Mouse (Mus musculus) c-Kit-negative CD71-positive TER-119-positive erythroid progenitor cells, embryonic 14.5 days (primary cell): ENCODE results near the gene Gprin1.

ENCODE experiments used
- DNase-seq: peaks from one replicate; pipeline ENCODE4 v3.0.0-alpha.2; 2013; ENCODE audit warnings: low read depth, low spot score

Gprin1 gene

DNA sequence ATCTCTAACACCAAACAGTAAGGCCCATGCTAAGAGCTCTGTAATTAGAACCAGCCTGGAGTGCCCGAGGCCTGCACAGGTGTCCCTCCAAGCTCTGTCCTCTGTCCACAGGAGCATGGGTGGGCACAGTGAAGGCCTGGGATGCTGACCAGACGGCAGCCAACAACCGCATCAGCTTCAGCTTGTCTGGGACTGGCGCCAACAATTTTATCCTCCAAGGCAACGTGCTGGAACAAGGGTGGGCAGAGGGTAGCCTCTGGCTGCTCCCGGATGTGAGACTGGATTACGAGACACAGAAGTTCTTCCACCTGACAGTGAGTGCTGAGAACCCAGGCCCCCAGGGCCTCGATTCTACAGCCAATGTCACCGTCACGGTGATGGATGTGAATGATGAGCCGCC is 23.5 kb downstream of the Gprin1 start:
- no peak for DNase-seq

DNA sequence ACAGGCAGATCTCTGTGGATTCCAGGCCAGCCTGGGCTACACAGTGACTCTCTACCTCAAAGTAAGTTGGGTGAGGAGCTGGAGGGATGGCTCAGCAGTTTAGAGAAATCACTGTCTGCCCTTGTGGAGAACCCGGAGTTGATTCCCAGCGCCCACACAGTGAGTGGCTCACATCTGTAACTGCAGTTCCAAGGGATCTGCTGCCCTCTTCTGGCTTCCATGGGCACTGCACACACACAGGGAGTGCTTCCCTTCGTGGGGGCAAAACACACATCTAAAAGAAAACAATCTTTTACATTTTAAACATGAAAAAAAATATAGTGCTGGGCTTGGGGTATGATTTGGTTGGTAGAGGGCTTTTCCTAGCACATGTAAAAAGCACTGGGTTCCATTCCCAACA is 26.5 kb downstream of the Gprin1 start:
- no peak for DNase-seq

DNA sequence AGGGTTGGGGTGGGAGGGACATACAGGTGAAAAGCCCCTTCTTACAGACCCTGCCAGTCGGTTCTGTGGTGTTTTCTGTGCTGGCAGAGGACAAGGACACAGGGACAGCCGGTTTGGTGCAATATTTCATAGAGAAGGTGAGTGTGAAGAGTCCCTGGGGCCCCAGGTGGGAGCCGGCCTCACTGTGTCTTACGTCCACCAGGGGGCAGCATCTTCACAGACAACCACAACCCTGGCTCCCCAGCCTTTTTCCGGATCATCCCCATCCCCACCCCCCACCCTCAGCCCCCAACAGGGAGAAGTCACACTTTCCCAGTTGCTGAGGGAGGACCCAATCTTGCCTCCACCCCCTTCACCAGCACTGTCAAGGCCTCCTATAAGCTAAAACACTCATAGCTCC is 32.8 kb downstream of the Gprin1 start:
- peak; percentile 15 for DNase-seq

DNA sequence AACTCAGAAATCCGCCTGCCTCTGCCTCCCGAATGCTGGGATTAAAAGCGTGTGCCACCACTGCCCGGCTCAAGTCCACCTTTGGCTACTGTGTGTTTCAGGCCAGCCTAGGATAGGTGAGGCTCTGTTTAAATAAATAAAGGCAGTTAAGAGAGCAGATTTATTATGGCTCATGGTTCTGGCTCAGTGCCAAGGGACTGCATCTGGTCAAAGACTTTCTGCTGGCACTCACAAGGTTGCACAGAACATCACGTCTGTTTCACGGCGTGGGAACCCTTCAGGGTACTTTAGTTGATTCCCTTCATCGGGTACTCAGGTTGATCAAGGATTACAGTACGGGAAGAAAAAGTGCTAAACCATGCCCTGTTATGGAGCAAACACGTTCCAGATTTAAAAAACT is 34.7 kb downstream of the Gprin1 start:
- DNase-seq, result no peak

DNA sequence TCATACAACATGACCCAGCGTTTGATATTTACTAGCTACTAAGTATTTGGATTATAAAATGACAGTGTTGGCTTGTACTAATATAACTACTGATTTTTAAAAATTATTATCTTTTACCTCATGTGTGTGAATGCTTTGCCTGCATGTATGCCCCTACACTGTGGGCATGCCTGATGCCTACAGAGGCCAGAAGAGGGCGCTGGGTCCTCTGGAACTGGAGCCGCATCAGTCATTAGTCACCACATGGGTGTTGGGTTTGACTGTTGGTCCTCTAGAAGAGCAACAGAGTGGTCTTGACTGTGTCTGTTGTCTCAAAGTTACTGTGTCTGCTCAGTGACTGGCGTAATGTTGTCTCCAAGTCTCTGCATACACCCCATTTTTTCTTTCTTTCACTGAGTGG is 35.3 kb downstream of the Gprin1 start:
- DNase-seq, result no peak

DNA sequence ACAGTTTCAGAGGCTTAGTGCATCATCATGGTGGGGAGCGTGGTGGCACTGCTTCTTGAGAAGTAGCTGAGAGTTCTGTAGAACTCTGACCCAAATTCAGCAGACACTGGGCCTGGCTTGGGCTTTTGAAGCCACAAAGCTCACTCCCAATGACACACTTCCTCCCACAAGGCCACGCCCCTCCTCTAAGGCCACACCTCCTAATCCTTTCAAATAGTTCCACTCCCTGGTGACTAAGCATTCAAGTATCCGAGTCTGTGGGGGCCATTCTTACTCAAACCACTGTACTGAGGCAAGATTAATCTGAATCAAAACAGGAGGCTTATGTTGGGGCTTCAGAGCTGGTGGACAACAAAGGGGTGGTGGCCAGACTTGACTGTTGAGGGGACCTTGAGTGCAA is 38.8 kb downstream of the Gprin1 start:
- no peak for DNase-seq

DNA sequence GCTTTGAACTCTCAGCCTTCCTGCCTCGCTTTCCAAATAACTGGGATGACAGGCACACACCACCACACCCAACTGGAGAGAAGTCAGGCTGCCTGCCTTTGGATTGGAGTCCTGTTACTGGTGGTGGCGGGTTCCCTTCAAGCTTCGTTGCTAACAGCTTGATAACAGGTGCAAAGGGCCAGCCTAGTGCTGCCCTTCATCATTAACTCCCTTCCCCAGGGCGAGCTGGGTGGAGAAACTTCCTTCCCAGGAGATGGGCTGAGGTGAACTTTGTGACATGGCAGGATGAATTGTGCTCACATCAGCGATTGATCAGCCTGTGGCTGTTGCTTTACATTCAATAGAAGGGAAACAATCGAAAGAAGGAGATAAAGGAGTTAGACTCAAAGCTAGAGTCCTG is 44.8 kb downstream of the Gprin1 start:
- no peak for DNase-seq

DNA sequence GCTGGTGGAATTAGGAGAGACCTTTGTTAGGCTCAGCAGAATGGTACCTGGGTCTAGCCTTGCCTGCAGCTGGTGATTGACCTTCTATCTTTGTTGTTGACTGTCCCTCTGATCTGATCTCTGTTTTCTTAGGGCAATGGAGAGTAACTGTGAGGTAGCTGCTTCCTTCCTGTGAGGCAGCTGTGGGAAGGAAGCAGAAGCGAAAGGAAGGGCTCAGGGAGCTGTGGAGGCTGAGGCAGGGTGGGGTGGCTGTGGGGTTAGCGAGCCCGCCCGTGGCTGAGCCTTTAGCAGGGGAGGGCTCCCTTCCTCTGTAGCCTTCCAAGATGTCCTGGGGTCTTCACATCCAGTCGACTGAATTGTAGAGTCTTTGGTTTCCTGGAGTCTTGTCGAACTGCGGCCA is 47.2 kb downstream of the Gprin1 start:
- DNase-seq, result no peak

DNA sequence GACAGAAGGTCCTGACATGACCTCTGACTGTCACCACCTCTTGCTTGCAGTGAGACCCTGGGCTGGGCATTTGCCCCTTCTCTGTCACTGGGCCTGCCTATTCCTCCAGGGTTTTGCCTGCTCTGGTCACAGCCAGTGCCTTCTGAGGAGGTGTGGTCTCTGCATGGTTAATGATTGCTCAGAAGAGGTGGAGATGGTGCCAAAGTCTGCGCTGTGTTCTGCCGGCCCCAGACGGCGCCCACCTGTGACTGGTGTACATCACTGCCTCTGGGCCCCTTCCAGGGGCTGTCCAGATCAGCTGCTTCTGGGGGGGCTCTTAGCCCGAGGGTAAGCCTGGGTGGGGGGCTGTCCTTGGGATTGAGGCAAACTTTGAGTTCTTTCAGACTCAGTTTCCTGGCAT is 48.4 kb downstream of the Gprin1 start, which contains the start of gene Cdhr2:
Cdhr2 (plus strand) TSS at position 219 of the 400 bp plus-strand sequence.
- DNase-seq, result no peak

DNA sequence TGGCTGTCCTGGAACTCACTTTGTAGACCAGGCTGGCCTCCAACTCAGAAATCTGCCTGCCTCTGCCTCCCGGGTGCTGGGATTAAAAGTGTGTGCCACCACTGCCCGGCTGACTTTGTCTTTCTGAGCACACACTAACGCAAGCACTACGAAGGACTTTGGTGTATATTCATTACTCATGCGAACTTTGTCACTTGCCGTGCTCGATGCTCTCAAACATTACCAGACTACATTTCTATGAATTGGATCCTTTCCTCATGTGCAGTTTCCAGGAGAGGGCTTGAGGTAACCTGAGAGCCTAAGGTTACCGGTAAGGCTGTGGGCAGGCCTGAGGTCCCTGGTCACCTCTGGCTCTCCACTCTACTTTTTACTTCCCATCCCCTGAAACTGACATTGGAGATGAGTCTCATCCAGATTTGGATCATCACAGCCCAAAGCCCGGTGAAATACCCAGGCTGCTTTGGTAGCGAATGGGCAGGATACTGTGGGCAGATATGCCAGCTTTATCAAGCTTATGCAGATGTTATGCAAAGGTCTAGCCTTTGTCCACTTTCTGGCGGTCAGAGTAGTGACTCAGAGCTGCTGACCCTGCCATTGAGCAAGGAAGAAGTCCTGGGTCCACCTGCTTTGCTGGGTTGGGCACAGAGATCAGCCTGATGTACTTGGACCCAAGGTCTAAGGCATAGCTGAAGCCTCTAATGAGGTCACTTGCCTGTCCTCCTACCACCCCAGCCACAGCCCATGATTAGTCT is 54.0 kb downstream of the Gprin1 start:
- no peak for DNase-seq

DNA sequence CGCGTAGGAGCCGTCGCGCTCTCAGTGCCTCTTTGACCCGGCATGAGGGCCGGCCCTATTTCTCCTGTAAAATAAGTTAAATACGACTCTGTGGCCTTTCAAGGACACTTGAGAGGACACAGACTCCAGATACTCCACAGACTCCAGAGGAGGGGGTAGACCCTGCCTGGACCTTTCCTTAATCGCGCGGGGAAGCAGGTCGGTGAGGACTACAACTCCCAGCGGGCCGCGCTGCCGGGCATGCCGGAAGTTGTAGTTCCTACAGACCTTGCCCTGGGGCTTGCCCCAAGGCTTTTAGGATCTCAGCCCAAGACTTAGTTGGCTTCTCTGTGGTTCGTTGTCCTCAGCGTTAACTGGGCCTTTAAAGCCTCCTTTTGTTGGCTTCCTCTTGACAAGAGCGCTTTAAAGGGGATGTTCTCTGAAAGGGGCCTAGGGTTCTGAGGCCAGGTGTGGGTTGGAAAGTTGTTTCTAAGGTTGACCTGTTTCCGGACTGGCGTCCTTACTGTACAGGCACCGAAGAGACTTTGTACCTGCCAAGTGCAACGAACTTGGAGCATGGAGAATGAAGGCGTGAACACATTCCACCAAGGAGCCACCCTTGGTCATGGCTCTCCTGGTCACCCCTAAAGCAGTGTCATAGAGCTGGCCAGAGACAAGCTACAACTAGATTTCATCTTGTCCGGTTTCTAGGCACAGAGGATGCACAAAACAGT is 55.2 kb downstream of the Gprin1 start:
- no peak for DNase-seq

DNA sequence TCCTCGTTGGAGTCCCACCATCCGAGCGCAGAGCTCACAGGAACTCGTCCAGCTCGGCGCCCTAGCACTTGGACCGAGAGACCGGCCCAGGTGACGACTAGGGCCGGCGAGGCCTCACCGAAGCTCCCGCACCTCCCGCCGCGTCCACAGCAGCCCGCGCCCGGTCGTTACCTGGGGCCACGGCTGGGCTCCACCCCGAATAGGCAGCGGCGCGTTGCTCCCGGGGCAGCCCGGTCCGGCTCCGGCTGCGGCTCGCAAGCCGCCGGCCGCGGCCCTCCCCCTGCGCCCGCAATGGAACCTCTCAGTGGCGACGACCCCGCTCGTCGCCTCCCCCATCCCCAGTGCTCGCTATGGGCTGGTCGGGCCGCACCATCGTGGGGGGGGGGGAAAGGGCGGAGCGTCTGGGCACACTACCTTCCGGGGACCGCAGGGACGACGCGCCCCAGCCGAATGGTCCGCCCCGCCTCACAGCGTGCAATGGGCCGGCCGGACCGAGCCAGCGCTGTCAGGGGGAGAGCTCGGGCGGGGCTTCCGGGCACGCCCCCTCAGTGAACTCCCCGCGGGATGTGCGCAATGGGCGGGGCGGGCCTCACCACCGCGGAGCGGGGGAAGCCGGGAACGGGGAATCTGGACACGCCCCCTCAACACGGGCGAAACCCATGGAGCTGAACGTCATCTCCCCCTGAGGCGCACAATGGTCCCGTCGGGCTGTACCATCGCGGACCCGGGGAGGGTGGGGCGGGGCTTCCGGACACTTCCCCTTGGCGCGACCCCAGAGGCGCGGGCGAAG is 55.9 kb downstream of the Gprin1 start, which contains the start of gene Rnf44:
Rnf44 (minus strand) TSS at position 350 of the 790 bp plus-strand sequence.
- peak; percentile 96 for DNase-seq

DNA sequence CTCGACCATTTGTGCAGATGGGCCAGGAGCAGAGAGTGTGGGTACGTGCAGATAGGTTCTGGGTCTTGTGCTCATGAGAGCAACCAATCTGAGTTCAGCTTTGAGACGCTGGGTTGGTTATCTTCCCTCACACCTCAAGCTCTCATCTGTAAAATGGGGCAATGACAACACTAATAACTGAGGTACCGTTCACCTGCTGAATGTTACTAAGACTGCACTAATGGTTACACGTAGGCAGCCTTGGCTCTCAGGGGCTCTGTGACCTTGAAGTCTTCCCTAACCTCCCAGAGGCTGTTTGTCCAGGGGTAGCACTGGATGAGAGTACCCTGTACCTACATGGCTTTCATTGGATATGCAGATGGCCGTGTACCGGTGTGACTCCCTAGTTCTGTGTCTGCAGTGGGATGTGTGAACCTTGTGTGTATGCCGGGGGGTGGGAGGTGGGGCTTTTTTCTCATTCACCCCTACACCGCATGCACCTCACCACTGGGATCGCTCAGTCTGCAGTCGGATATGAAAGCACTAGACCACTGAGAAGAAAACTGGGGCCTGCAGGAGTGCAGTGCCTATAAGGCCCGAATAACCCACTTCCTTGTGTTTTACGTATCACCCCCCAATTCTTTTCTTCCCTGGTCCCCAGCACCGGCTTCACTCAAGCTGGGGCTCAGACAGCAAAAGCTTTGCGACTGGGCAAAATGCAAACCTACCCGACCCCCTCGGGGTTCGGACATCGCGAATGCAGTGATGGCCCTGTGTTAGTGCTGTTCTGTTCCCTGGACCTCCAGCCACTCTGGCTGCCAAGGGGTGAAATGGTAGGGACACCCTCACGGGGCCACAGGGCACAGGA is 56.7 kb downstream of the Gprin1 start:
- peak; percentile 34 for DNase-seq

DNA sequence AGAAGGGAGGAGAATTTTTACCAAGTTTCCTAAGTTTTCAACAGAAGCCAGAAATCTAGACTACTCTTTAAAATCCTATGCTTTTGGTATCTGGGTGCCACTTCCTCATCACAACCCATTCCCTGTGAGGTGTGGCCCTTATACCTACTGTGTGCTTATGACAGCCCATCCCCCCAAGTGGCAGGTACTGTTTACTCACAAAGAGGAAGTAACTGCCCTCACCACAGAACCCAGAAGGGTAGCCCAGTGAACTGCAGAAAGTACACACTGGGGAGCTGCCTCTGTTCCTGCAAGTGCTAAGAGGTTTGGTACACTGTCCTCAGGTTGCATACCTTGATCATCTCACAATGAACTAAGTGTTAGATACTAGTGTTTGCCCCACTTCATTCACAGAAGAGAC is 57.9 kb downstream of the Gprin1 start:
- no peak for DNase-seq

DNA sequence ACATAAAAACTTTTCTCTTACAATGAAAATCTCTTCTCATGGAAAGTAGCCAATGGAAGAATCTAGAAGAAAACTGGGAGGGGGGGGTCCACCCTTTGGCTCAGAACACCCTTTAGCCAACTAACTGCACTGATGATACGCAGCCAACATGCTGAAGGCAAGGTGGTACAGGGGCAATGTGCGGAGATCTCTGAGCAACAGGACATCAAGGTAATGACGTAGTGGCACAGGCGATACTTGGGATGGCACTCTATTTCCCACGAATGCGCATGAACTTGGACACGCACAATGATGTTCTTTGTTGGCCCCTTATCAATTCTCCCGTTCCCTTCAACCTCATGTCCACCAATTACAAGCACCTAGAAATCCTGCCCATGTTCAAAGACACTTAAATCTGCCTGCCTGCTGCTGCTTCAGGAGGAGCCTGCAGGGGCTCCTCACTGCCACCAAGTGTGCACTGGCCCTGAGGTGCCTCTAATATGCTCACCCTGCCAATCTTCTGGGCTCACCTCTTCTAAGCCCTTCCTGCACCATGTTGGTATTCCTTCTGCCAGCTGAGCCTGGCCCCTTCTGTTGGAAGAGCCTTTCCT is 59.4 kb downstream of the Gprin1 start:
- no peak for DNase-seq

DNA sequence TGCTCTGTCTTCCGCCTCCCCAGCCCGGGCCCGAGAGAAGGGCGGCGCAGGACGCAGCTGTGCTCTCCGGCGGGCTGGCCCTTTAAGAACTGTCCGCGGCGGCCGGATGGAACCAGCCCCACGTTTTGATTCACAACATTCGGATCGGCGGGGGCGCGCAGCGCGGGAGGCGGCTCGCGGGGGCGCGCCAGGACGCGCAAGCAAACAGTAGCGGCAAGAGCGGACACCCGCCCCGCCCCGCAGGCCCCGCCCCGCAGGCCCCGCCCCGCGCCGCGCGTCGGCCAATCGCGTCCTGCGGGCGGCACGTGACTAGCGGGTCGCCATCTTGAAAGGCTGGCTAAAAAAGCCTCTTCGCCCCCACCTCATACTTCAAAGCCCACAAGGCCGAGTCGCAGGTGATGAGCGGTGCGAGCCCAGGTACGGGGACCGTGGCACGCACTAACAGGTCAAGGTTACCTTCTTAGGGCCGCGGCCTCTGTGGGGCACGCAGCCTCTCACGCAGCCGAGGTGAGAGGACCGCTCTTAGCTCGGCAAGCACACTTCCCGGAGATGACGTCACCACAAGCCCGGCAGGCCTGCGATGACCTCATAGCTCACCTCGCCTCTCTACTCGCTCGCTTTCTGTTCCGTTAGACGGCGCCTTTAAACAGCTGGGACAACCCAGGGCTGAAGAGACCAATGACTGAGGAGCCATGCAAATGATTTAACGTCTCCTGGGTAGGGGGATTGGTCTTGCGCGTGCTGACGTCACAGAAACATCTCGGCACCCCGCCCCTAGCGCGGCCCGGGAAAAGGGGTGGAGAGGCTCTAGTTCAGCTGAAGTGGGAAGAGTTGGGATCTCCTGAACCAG is 61.9 kb downstream of the Gprin1 start:
- peak; percentile 91 for DNase-seq

DNA sequence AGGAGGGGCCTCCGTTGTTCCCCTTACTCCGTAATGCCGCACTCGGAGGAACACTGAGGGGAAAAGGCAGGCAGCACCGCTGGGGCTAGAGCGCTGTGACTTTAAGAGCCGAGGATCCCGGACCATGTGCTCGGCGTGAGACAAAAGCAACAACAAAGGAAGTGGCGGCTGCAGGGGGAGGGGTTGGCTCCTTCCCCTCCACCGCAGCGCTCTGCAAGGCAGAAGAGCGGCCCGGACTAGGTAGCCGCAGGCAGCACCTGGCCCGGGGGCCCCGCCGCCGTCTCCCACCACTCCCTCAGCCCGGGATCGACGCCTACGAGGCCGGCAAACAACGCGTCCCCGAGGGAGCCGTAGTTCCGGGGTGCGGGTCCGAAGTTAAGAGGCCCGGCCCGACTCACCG is 62.6 kb downstream of the Gprin1 start:
- DNase-seq, result no peak
